Mouse (Mus musculus) lung, embryonic 14.5 days (tissue): ENCODE results near the gene Lhfp. TPM values are rescaled to one million over a fixed set of nuclear protein-coding genes. Genes with fewer than 3 reads are reported as not detected.

Experiments
- ATAC-seq: fragments of 200-750 bp; cut with Nextera tagmentation; 2 replicates; pipeline ENCODE4 v1.8.0; 2017; ENCODE audit warnings: mild to moderate bottlenecking, moderate TSS enrichment, moderate library complexity; ENCODE audit not compliant: insufficient read depth
- DNase-seq: peaks from one replicate; pipeline ENCODE4 v3.0.0-alpha.2; 2015
- H3K27ac ChIP-seq: fragments of 300-500 bp; sonication (generic); 2 replicates; pipeline ENCODE4 v1.5.1; 2014; ENCODE audit warnings: low read depth, mild to moderate bottlenecking, moderate library complexity
- H3K27me3 ChIP-seq: fragments of 300-500 bp; sonication (generic); 2 replicates; pipeline ENCODE4 v1.6.1; 2014; ENCODE audit warnings: low read length, control low read depth; ENCODE audit not compliant: insufficient read depth
- H3K36me3 ChIP-seq: fragments of 300-500 bp; sonication (generic); 2 replicates; pipeline ENCODE4 v1.6.1; 2014; ENCODE audit warnings: control low read depth; ENCODE audit not compliant: insufficient read depth
- H3K4me1 ChIP-seq: fragments of 300-500 bp; sonication (generic); 2 replicates; pipeline ENCODE4 v1.6.1; 2014; ENCODE audit warnings: antibody characterized with exemption, control low read depth; ENCODE audit not compliant: insufficient read depth
- H3K4me2 ChIP-seq: fragments of 300-500 bp; sonication (generic); 2 replicates; pipeline ENCODE4 v1.6.1; 2014; ENCODE audit warnings: mild to moderate bottlenecking
- H3K4me3 ChIP-seq: fragments of 300-500 bp; sonication (generic); 2 replicates; pipeline ENCODE4 v1.5.1; 2014; ENCODE audit warnings: low read depth, low read length
- H3K9ac ChIP-seq: fragments of 300-500 bp; sonication (generic); 2 replicates; pipeline ENCODE4 v1.6.1; 2014
- H3K9me3 ChIP-seq: fragments of 300-500 bp; sonication (generic); 2 replicates; pipeline ENCODE4 v1.6.1; 2016; ENCODE audit warnings: low read depth, low read length, control low read depth
- CTCF ChIP-seq: IDR thresholded peaks from 2 replicates; pipeline ENCODE4 v1.5.1; 2016; ENCODE audit warnings: antibody characterized with exemption, low read depth
- WGBS: fragments of 180-500 bp; shearing (Covaris S2); extraction: QIAGEN DNeasy Blood & Tissue Kit; methylation state at CpG from one replicate; pipeline ENCODE4 v1.1.7; 2014; 5-methylcytosine and 5-hydroxymethylcytosine counted together
- polyA plus RNA-seq: library from polyadenylated mRNA; unstranded; fragments of >200 nt; fragmentation: Nextera tagmentation; extraction: Ambion mirVana; gene quantifications from 2 replicates; pipeline ENCODE4 v1.2.1, GENCODE M21; 2014

Lhfp gene
- polyA plus RNA-seq, 1 experiment from 2014 or later: 63.8 TPM

GRCm38 (mm10) chr3:53151607-53152006 is 110.3 kb downstream of the Lhfp start:
- Histone ChIP-seq H3K36me3 (no peaks in the 10 kb centered on the region), H3K4me2 (no peak overlapping the region), H3K4me1 (no peaks in the 10 kb centered on the region), H3K9ac (no peak overlapping the region), H3K27ac (no peak overlapping the region), H3K27me3 (no peaks in the 10 kb centered on the region), H3K9me3 (no peaks in the 10 kb centered on the region), H3K4me3 (no peak overlapping the region)
- 62% methylated on average over 1 of the region's 1 CpGs for WGBS
- no peak for ATAC-seq
- no peak for DNase-seq
- no peak for TF ChIP-seq CTCF

GRCm38 (mm10) chr3:53161963-53162362 is 120.6 kb downstream of the Lhfp start:
- ATAC-seq: no peak
- Histone ChIP-seq H3K27me3 (no peaks in the 10 kb centered on the region), H3K4me1 (peaks cover 15% of the 10 kb centered on the region; the same call in 1 of the 2 replicates), H3K36me3 (no peaks in the 10 kb centered on the region), H3K4me2 (no peak overlapping the region), H3K27ac (no peak overlapping the region), H3K9ac (no peak overlapping the region), H3K4me3 (no peak overlapping the region), H3K9me3 (no peaks in the 10 kb centered on the region)
- WGBS: 66% methylated on average over 3 of the region's 3 CpGs
- TF ChIP-seq CTCF: no peak
- no peak for DNase-seq

- TF ChIP-seq CTCF: no peak
- WGBS: 68% methylated on average over 10 of the region's 10 CpGs
- no peak overlapping the region for H3K4me3 ChIP-seq
- H3K4me1 ChIP-seq: peaks cover 15% of the 10 kb centered on the region; the same call in 1 of the 2 replicates
- no peaks in the 10 kb centered on the region for H3K27me3 ChIP-seq
- H3K9ac ChIP-seq: no peak overlapping the region; the same call in 1 of the 2 replicates
- H3K36me3 ChIP-seq: no peaks in the 10 kb centered on the region
- H3K27ac ChIP-seq: peak overlapping the region; percentile 76
- no peaks in the 10 kb centered on the region for H3K9me3 ChIP-seq
- peak; percentile 32 for DNase-seq
- no peak for ATAC-seq
- H3K4me2 ChIP-seq: 0 out of 2 replicates have a peak overlapping the region, but pooled peaks have one; percentile 2
Observed at GRCm38 (mm10) chr3:53165281-53165680, 124.0 kb downstream of the Lhfp start.

- no peaks in the 10 kb centered on the region for H3K36me3 ChIP-seq
- no peaks in the 10 kb centered on the region for H3K9me3 ChIP-seq
- 23% methylated on average over 8 of the region's 8 CpGs for WGBS
- TF ChIP-seq CTCF: no peak
- DNase-seq (peak; percentile 84), ATAC-seq (peak; percentile 84)
- no peaks in the 10 kb centered on the region for H3K27me3 ChIP-seq
- no peak overlapping the region for H3K9ac ChIP-seq
- H3K4me3 ChIP-seq: no peak overlapping the region
- H3K27ac ChIP-seq: peak overlapping the region; percentile 24
- H3K4me2 ChIP-seq: peak overlapping the region; percentile 32; the same call in 1 of the 2 replicates
- peaks cover 15% of the 10 kb centered on the region; the same call in 1 of the 2 replicates for H3K4me1 ChIP-seq
Observed at GRCm38 (mm10) chr3:53166001-53166400, 124.7 kb downstream of the Lhfp start.

- peak; percentile 38 for DNase-seq
- no peak for ATAC-seq
- H3K9me3 ChIP-seq: no peaks in the 10 kb centered on the region
- peaks cover 14% of the 10 kb centered on the region; the same call in 1 of the 2 replicates for H3K4me1 ChIP-seq
- H3K36me3 ChIP-seq: no peaks in the 10 kb centered on the region
- no peak overlapping the region for H3K27ac ChIP-seq
- H3K4me3 ChIP-seq: no peak overlapping the region
- no peak overlapping the region for H3K9ac ChIP-seq
- no peaks in the 10 kb centered on the region for H3K27me3 ChIP-seq
- TF ChIP-seq CTCF: no peak
- no peak overlapping the region for H3K4me2 ChIP-seq
- 62% methylated on average over 3 of the region's 3 CpGs for WGBS
Observed at GRCm38 (mm10) chr3:53169486-53169885, 128.2 kb downstream of the Lhfp start.

- DNase-seq: no peak
- Histone ChIP-seq H3K27me3 (no peaks in the 10 kb centered on the region), H3K4me3 (no peak overlapping the region), H3K36me3 (no peaks in the 10 kb centered on the region), H3K27ac (no peak overlapping the region), H3K4me1 (no peaks in the 10 kb centered on the region), H3K9me3 (no peaks in the 10 kb centered on the region), H3K9ac (no peak overlapping the region), H3K4me2 (no peak overlapping the region)
- TF ChIP-seq CTCF: no peak
- WGBS: 83% methylated on average over 10 of the region's 10 CpGs
- ATAC-seq: no peak
Observed at GRCm38 (mm10) chr3:53173310-53174063, 132.2 kb downstream of the Lhfp start.

- Histone ChIP-seq H3K4me1 (no peaks in the 10 kb centered on the region), H3K36me3 (no peaks in the 10 kb centered on the region), H3K4me3 (no peak overlapping the region), H3K9me3 (no peaks in the 10 kb centered on the region), H3K27ac (no peak overlapping the region), H3K27me3 (no peaks in the 10 kb centered on the region), H3K4me2 (no peak overlapping the region), H3K9ac (no peak overlapping the region)
- ATAC-seq: no peak
- WGBS: 67% methylated on average over 6 of the region's 6 CpGs
- no peak for DNase-seq
- no peak for TF ChIP-seq CTCF
Observed at GRCm38 (mm10) chr3:53179936-53180335, 138.6 kb downstream of the Lhfp start.
